ENCODE assay signal across 11 mouse cellular contexts in genomic region chr4:147862051-147862450, GRCm38 (mm10).
"Had no signal": no experiment of that assay in that cellular context is flagged by ENCODE, and none has a peak within 500 bp of the region (broad histone marks: within the 10 kb centered on the region; RNA-seq: fewer than 3 reads in every experiment).

No protein-coding gene starts in this region.

- DNase-seq: left cerebral cortex, postnatal 4 days; liver; liver, embryonic 13.5 days; lung, adult 18-20 months; lung, adult 2 months; lung, embryonic 14.5 days; lung, postnatal 10 days; lung, postnatal 14 days; lung, postnatal 36 days; lung, postnatal 4 days; midbrain, embryonic 14.5 days had no signal
